Mouse (Mus musculus) intestine, embryonic 14.5 days (tissue): ENCODE measurements at regions not wholly inside any gene's neighbourhood (a gene's known extent, or its start where the extent isn't known, plus 50 kb on each side); places are given as distances from the start of the nearest gene placed in this dataset.

Experiments used
- ATAC-seq: fragments of 200-750 bp; cut with Nextera tagmentation; replicated peaks from 2 replicates; pipeline ENCODE4 v1.8.0; 2017; ENCODE audit warnings: low read depth, moderate number of reproducible peaks, moderate TSS enrichment, moderate library complexity; ENCODE audit not compliant: low FRiP score, low TSS enrichment
- DNase-seq: peaks from one replicate; pipeline ENCODE4 v3.0.0-alpha.2; 2018; ENCODE audit warnings: low spot score
- H3K27ac ChIP-seq: fragments of 300-500 bp; sonication (generic); 2 replicates; pipeline ENCODE4 v1.5.1; 2014; ENCODE audit warnings: low read depth, mild to moderate bottlenecking, control low read depth
- H3K27me3 ChIP-seq: fragments of 300-500 bp; sonication (generic); replicated peaks from 2 replicates; pipeline ENCODE4 v1.6.1; 2014; ENCODE audit warnings: low read length, control low read depth; ENCODE audit not compliant: control insufficient read depth, insufficient read depth
- H3K36me3 ChIP-seq: fragments of 300-500 bp; sonication (generic); 2 replicates; pipeline ENCODE4 v1.6.1; 2014; ENCODE audit warnings: low read length, control low read depth; ENCODE audit not compliant: control insufficient read depth, insufficient read depth
- H3K4me1 ChIP-seq: fragments of 300-500 bp; sonication (generic); replicated peaks from 2 replicates; pipeline ENCODE4 v1.6.1; 2014; ENCODE audit warnings: low read length, control low read depth, mixed read lengths; ENCODE audit not compliant: control insufficient read depth, insufficient read depth
- H3K4me2 ChIP-seq: fragments of 300-500 bp; sonication (generic); 2 replicates; pipeline ENCODE4 v1.6.1; 2014; ENCODE audit warnings: low read length
- H3K4me3 ChIP-seq: fragments of 300-500 bp; sonication (generic); 2 replicates; pipeline ENCODE4 v1.5.1; 2014; ENCODE audit warnings: low read depth, low read length, control low read depth, mixed read lengths
- H3K9ac ChIP-seq: fragments of 300-500 bp; sonication (generic); 2 replicates; pipeline ENCODE4 v1.6.1; 2014; ENCODE audit warnings: mild to moderate bottlenecking, low read length
- H3K9me3 ChIP-seq: fragments of 300-500 bp; sonication (generic); 2 replicates; pipeline ENCODE4 v1.6.1; 2016; ENCODE audit warnings: low read length, control low read depth; ENCODE audit not compliant: control insufficient read depth
- WGBS: fragments of 180-500 bp; shearing (Covaris S2); extraction: QIAGEN DNeasy Blood & Tissue Kit; methylation state at CpG from one replicate; pipeline ENCODE4 v1.1.7; 2014; 5-methylcytosine and 5-hydroxymethylcytosine counted together

DNA sequence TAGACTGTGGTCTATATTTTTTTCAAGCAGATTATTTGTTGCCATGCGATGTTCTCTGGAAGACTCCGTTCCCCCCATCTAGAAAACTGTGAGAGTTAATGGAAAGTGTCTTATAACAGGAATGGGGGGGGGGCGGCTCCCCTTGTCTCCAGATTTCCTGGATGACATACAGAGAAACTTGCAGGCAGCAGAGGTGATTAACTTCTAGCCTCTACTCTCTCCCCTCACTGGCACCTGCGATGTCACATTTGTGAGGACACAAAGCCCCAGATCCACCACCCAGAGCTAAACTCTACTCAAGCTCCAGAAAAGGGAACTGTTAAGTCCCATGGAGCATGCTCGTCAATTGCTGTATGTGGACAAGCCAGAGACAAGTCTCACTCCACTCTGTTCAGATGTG lies 267.6 kb downstream of the Fam49a start:
- H3K27me3 ChIP-seq: no peaks in the 10 kb centered on the region
- 0 out of 2 replicates have a peak, but pooled peaks cover 3% of the 10 kb centered on the region for H3K4me1 ChIP-seq
- no peak for DNase-seq
- no peak overlapping the region for H3K4me3 ChIP-seq
- WGBS: 82% methylated on average over 5 of the region's 5 CpGs
- no peak overlapping the region for H3K9ac ChIP-seq
- H3K36me3 ChIP-seq: no peaks in the 10 kb centered on the region
- no peak overlapping the region for H3K4me2 ChIP-seq
- ATAC-seq: no peak
- no peak overlapping the region for H3K27ac ChIP-seq
- H3K9me3 ChIP-seq: no peaks in the 10 kb centered on the region

DNA sequence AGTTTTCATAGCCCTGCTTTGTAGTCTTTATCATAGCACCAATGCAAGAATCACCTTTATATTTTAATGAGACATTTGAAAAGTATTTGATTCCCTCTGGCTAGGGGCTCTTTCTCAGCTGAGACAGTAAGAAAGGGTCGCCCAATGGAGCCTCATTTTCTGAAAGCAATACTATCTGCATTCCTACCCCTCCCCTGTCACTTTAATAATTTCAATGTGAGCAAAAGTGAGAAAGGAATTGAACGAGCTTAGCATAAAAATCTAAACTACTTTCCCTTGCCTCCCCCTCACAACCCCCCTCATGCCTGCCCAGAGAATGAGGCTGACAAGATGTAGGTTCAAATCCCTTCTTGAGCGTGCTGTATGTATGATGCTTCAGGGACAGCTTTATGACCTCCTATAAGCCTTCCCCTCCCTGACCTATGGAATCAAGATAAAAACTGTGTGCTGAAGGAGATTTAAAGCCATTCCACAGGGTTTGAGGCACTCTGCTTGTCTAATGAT lies 266.6 kb downstream of the Fam49a start:
- no peak overlapping the region for H3K27ac ChIP-seq
- H3K4me1 ChIP-seq: 0 out of 2 replicates have a peak, but pooled peaks cover 3% of the 10 kb centered on the region
- ATAC-seq (no peak), DNase-seq (no peak)
- WGBS: 58% methylated on average over 3 of the region's 3 CpGs
- no peak overlapping the region for H3K4me3 ChIP-seq
- no peak overlapping the region for H3K4me2 ChIP-seq
- no peaks in the 10 kb centered on the region for H3K36me3 ChIP-seq
- no peaks in the 10 kb centered on the region for H3K27me3 ChIP-seq
- no peaks in the 10 kb centered on the region for H3K9me3 ChIP-seq
- H3K9ac ChIP-seq: no peak overlapping the region

DNA sequence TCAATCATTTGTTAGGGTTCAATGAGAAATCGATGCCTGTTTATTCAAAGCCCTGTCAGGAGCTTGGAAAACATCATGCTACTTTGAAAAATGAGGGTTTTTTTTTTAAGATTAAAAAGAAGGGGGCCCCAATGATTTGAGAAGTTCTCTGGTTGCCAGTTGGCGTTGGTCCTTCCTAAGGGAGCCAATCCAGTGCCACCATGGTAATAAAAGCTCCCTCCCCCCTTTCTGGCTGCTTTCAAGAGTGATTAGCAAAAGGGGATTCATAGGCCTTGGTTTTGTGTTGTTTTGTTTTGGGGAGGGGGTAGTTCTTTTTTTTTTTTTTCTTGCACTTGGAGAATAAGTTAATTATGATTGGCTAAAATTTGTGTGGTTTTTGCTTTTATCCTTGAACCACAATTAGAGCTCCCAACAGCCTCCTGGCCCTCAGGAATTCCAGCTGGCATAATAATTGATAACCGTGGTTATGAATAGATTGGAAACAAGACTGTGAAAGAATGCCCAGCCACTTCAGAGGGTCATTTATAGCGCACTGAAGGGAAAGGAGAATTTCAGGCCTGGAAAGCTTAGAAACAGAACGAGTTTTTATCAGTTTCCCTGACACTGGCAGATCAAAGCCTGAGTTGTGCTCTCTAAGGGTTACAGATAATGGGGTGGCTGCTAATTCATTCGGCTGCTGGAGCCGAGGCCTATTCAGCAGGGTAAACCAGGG lies 266.0 kb downstream of the Fam49a start:
- WGBS: 37% methylated on average over 7 of the region's 7 CpGs
- Histone ChIP-seq H3K4me3 (no peak overlapping the region), H3K27me3 (no peaks in the 10 kb centered on the region), H3K9me3 (no peaks in the 10 kb centered on the region), H3K36me3 (no peaks in the 10 kb centered on the region), H3K9ac (no peak overlapping the region), H3K4me1 (0 out of 2 replicates have a peak, but pooled peaks cover 3% of the 10 kb centered on the region), H3K4me2 (no peak overlapping the region), H3K27ac (no peak overlapping the region)
- no peak for ATAC-seq
- no peak for DNase-seq

DNA sequence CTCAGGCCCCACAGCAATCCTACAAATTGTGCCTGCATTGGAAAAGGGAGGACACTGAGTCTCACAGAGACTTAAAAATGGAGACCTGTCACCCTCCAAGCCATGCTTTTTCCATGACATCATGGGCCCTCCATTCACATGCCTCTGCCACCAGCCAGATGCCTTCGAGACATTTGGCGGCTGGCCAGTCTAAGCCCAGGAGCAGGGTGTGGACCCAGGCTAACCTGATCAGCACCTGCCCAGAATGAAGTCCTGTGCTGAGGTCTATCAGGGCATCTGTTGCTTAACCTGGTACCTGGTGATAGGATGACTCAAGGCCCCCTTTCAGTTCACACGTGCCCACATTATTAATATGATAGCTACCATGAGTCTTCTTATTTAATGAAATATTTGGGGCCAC lies 265.4 kb downstream of the Fam49a start:
- Histone ChIP-seq H3K4me2 (no peak overlapping the region), H3K4me3 (no peak overlapping the region), H3K9ac (no peak overlapping the region), H3K4me1 (0 out of 2 replicates have a peak, but pooled peaks cover 3% of the 10 kb centered on the region), H3K36me3 (no peaks in the 10 kb centered on the region), H3K27ac (no peak overlapping the region), H3K27me3 (no peaks in the 10 kb centered on the region), H3K9me3 (no peaks in the 10 kb centered on the region)
- WGBS: 73% methylated on average over 3 of the region's 3 CpGs
- DNase-seq (no peak), ATAC-seq (no peak)

DNA sequence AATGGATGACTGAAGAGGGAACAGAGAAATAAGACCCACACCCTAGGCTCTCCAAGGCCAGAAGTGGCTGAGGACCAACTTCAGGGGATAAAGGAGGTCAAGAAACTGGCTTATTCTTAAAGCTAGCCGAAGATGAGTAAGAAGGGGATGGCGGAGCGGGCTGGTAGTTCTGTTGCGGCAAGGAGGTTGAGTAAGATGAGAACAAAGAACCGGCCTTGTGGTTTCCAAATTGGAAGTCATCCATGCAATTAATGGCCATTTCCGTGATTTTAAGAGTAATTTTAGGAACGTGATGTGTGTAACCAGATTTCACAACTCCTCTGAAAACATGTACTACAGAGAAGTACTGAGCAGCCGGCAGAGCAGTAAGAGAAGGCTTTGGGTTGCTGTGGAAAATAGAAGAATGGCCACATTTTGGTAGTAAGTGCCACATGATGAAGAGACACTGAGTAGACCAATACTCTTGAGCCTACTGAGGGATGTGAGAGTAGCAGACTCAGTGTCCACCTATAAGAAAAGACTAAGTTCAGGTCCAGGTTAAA lies 258.4 kb downstream of the Fam49a start:
- no peaks in the 10 kb centered on the region for H3K4me1 ChIP-seq

DNA sequence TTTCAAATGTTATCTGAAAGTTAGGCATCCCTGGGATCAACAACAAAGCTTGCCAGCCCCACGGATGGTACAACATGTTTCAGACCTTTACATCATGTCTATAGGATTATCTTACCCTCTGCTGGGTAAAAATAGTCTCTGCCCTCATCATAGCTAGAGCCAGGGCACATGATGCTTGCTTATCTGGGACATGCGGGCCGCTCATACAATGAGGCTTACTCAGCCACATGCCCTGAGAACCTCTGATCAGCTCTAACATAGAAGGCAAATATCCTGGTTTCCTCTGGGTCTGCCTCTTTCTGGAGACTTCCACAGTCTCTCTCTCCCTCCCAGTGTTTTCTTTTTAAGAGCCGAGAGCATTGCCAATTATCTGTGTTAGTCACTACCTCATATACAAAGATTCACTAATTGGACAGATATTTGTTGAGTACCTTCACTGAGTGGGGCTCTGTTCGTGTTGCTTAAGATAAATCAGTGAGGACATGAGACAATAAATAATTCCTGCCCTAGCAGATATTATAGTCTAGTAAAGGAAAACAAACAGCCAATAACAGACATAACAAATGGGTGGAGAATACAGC lies 256.6 kb downstream of the Fam49a start:
- H3K9me3 ChIP-seq: no peaks in the 10 kb centered on the region
- 58% methylated on average over 5 of the region's 5 CpGs for WGBS
- no peak overlapping the region for H3K9ac ChIP-seq
- DNase-seq (no peak), ATAC-seq (no peak)
- H3K4me3 ChIP-seq: no peak overlapping the region
- no peaks in the 10 kb centered on the region for H3K36me3 ChIP-seq
- H3K27ac ChIP-seq: no peak overlapping the region
- no peaks in the 10 kb centered on the region for H3K27me3 ChIP-seq
- H3K4me2 ChIP-seq: no peak overlapping the region
- H3K4me1 ChIP-seq: no peaks in the 10 kb centered on the region

More for the DNA sequence above, 258.4 kb downstream of the Fam49a start:
- no peak for ATAC-seq
- Histone ChIP-seq H3K4me2 (no peak overlapping the region), H3K27ac (no peak overlapping the region), H3K9me3 (no peaks in the 10 kb centered on the region), H3K27me3 (no peaks in the 10 kb centered on the region), H3K4me3 (no peak overlapping the region), H3K36me3 (no peaks in the 10 kb centered on the region), H3K9ac (no peak overlapping the region)
- DNase-seq: no peak
- WGBS: 96% methylated on average over 8 of the region's 8 CpGs

DNA sequence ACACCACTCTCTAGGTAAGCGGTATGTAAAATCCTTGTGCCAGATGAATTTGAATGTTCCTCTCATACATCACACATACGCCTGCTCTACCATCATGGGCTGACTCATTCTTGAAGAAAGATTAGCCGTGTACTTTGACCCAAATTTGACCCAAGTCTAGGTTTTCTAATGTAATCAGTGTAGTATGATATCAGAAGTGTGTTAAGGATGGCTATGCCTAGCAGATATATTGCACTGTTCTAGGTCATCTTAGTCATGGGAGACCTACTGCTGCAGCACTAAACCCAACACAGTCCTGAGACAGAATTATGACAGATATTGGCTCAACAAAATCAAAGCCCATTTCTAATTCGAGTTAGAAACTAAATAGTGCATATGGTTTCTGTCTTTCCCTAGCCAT lies 255.1 kb downstream of the Fam49a start:
- DNase-seq (no peak), ATAC-seq (no peak)
- 79% methylated on average over 4 of the region's 4 CpGs for WGBS
- no peak overlapping the region for H3K4me2 ChIP-seq
- H3K36me3 ChIP-seq: no peaks in the 10 kb centered on the region
- H3K27me3 ChIP-seq: no peaks in the 10 kb centered on the region
- H3K4me1 ChIP-seq: no peaks in the 10 kb centered on the region
- no peak overlapping the region for H3K9ac ChIP-seq
- no peaks in the 10 kb centered on the region for H3K9me3 ChIP-seq
- H3K27ac ChIP-seq: no peak overlapping the region
- H3K4me3 ChIP-seq: no peak overlapping the region

DNA sequence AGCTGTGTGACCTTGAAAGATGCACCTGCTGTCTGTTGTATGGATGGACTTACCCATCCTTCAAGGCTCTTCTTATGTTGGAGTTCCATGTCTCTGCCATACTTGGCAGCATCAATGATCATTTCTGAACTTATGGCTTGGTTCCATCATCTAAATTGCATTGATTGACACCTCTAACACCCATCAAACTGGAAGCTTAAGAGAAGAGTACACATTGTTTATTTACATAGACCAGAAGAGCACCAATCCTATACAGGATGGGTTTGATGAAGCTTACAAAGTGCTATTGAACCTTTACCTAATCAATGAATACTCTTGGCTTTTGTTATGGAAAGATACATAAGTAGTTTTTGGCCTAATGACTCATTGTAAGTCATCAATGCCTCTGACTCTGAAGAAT lies 248.8 kb downstream of the Fam49a start:
- DNase-seq (no peak), ATAC-seq (no peak)
- Histone ChIP-seq H3K36me3 (no peaks in the 10 kb centered on the region), H3K27me3 (no peaks in the 10 kb centered on the region), H3K4me2 (no peak overlapping the region), H3K9me3 (no peaks in the 10 kb centered on the region), H3K4me1 (no peaks in the 10 kb centered on the region; the same call in 1 of the 2 replicates), H3K27ac (no peak overlapping the region), H3K9ac (no peak overlapping the region), H3K4me3 (no peak overlapping the region)
